Mouse (Mus musculus): ENCODE data around the gene Galns. TPM values are rescaled to one million over a fixed set of nuclear protein-coding genes. Genes with fewer than 3 reads are reported as not detected.

Gene Galns
- polyA plus RNA-seq, 1 experiment, result 8.2 TPM

- no peak for TF ChIP-seq POLR2A (IDR thresholded peaks at IDR 0.05; ENCODE audit: borderline replicate concordance, extremely low read depth, insufficient read depth, insufficient read length, poor library complexity, severe bottlenecking)
- no peak for TF ChIP-seq CTCF (IDR thresholded peaks at IDR 0.05; ENCODE audit: borderline replicate concordance, extremely low read depth, insufficient read depth, insufficient read length)
- no peak for DNase-seq (ENCODE audit: low read depth)
Observed at GRCm38 (mm10) chr8:122584981-122585380, 26.3 kb downstream of the Galns start.

GRCm38 (mm10) chr8:122580926-122581325, 30.3 kb downstream of the Galns start:
- TF ChIP-seq CTCF (IDR thresholded peaks at IDR 0.05; ENCODE audit: borderline replicate concordance, extremely low read depth, insufficient read depth, insufficient read length) (no peak), POLR2A (IDR thresholded peaks at IDR 0.05; ENCODE audit: borderline replicate concordance, extremely low read depth, insufficient read depth, insufficient read length, poor library complexity, severe bottlenecking) (no peak)

GRCm38 (mm10) chr8:122579196-122579595, 32.1 kb downstream of the Galns start:
- no peak for TF ChIP-seq CTCF (IDR thresholded peaks at IDR 0.05; ENCODE audit: borderline replicate concordance, extremely low read depth, insufficient read depth, insufficient read length)
- no peak for TF ChIP-seq POLR2A (IDR thresholded peaks at IDR 0.05; ENCODE audit: borderline replicate concordance, extremely low read depth, insufficient read depth, insufficient read length, poor library complexity, severe bottlenecking)
- no peak for DNase-seq (ENCODE audit: low read depth)

More at GRCm38 (mm10) chr8:122580926-122581325, 30.3 kb downstream of the Galns start:
- no peak for DNase-seq (ENCODE audit: low read depth)

GRCm38 (mm10) chr8:122577116-122577515, 34.1 kb downstream of the Galns start:
- TF ChIP-seq CTCF (IDR thresholded peaks at IDR 0.05; ENCODE audit: borderline replicate concordance, extremely low read depth, insufficient read depth, insufficient read length) (no peak), POLR2A (IDR thresholded peaks at IDR 0.05; ENCODE audit: borderline replicate concordance, extremely low read depth, insufficient read depth, insufficient read length, poor library complexity, severe bottlenecking) (no peak)
- no peak for DNase-seq (ENCODE audit: low read depth)

- TF ChIP-seq POLR2A (IDR thresholded peaks at IDR 0.05; ENCODE audit: borderline replicate concordance, extremely low read depth, insufficient read depth, insufficient read length, poor library complexity, severe bottlenecking), result 0 out of 2 replicates have a peak, but pooled peaks have one; percentile 24
- TF ChIP-seq CTCF (IDR thresholded peaks at IDR 0.05; ENCODE audit: borderline replicate concordance, extremely low read depth, insufficient read depth, insufficient read length), result no peak
- peak; percentile 95 for DNase-seq (ENCODE audit: low read depth)
Observed at GRCm38 (mm10) chr8:122576648-122577022, 34.6 kb downstream of the Galns start, which contains the start of gene Aprt. Gene Aprt (minus strand): TSS chr8:122576909.

GRCm38 (mm10) chr8:122575735-122576647, 35.3 kb downstream of the Galns start:
- no peak for DNase-seq (ENCODE audit: low read depth)
- TF ChIP-seq CTCF (IDR thresholded peaks at IDR 0.05; ENCODE audit: borderline replicate concordance, extremely low read depth, insufficient read depth, insufficient read length) (no peak), POLR2A (IDR thresholded peaks at IDR 0.05; ENCODE audit: borderline replicate concordance, extremely low read depth, insufficient read depth, insufficient read length, poor library complexity, severe bottlenecking) (no peak)

GRCm38 (mm10) chr8:122575286-122575685, 36.0 kb downstream of the Galns start:
- no peak for DNase-seq (ENCODE audit: low read depth)
- no peak for TF ChIP-seq CTCF (IDR thresholded peaks at IDR 0.05; ENCODE audit: borderline replicate concordance, extremely low read depth, insufficient read depth, insufficient read length)
- no peak for TF ChIP-seq POLR2A (IDR thresholded peaks at IDR 0.05; ENCODE audit: borderline replicate concordance, extremely low read depth, insufficient read depth, insufficient read length, poor library complexity, severe bottlenecking)

- TF ChIP-seq CTCF (IDR thresholded peaks at IDR 0.05; ENCODE audit: borderline replicate concordance, extremely low read depth, insufficient read depth, insufficient read length) (no peak), POLR2A (IDR thresholded peaks at IDR 0.05; ENCODE audit: borderline replicate concordance, extremely low read depth, insufficient read depth, insufficient read length, poor library complexity, severe bottlenecking) (no peak)
- no peak for DNase-seq (ENCODE audit: low read depth)
Observed at GRCm38 (mm10) chr8:122574667-122575251, 36.5 kb downstream of the Galns start.

GRCm38 (mm10) chr8:122574264-122574663, 37.0 kb downstream of the Galns start:
- no peak for DNase-seq (ENCODE audit: low read depth)
- TF ChIP-seq CTCF (IDR thresholded peaks at IDR 0.05; ENCODE audit: borderline replicate concordance, extremely low read depth, insufficient read depth, insufficient read length), result no peak
- TF ChIP-seq POLR2A (IDR thresholded peaks at IDR 0.05; ENCODE audit: borderline replicate concordance, extremely low read depth, insufficient read depth, insufficient read length, poor library complexity, severe bottlenecking), result no peak

- no peak for DNase-seq (ENCODE audit: low read depth)
- TF ChIP-seq POLR2A (IDR thresholded peaks at IDR 0.05; ENCODE audit: borderline replicate concordance, extremely low read depth, insufficient read depth, insufficient read length, poor library complexity, severe bottlenecking) (no peak), CTCF (IDR thresholded peaks at IDR 0.05; ENCODE audit: borderline replicate concordance, extremely low read depth, insufficient read depth, insufficient read length) (no peak)
Observed at GRCm38 (mm10) chr8:122573577-122573976, 37.7 kb downstream of the Galns start.

- DNase-seq (ENCODE audit: low read depth), result peak; percentile 33
Observed at GRCm38 (mm10) chr8:122573176-122573575, 38.1 kb downstream of the Galns start.

- no peak for DNase-seq (ENCODE audit: low read depth)
- no peak for TF ChIP-seq CTCF (IDR thresholded peaks at IDR 0.05; ENCODE audit: borderline replicate concordance, extremely low read depth, insufficient read depth, insufficient read length)
- no peak for TF ChIP-seq POLR2A (IDR thresholded peaks at IDR 0.05; ENCODE audit: borderline replicate concordance, extremely low read depth, insufficient read depth, insufficient read length, poor library complexity, severe bottlenecking)
Observed at GRCm38 (mm10) chr8:122572751-122573150, 38.5 kb downstream of the Galns start.
